Mouse (Mus musculus) erythroblast, adult 5-6 weeks (primary cell): Measurements from ENCODE around the gene Pate3. TPM values are rescaled to one million over a fixed set of nuclear protein-coding genes. Genes with fewer than 3 reads are reported as not detected.
"Not testable (repeated sequence)": the region's sequence is repeated elsewhere in the genome, so short reads cannot be mapped to it uniquely, and the experiment has no call there.

Source experiments
- ATAC-seq: replicated peaks from 2 replicates; pipeline ENCODE4 v1.8.0; 2016; ENCODE audit warnings: moderate number of reproducible peaks, mild to moderate bottlenecking, moderate TSS enrichment, inconsistent platforms; ENCODE audit not compliant: poor library complexity, low FRiP score, severe bottlenecking
- total RNA-seq, 2 experiments: library from RNA; stranded (forward) in 1 of 2; stranded (reverse) in 1 of 2; fragments of 150-400 nt in 1 of 2; fragments of 200-764, 138-1000 nt in 1 of 2; gene quantifications; 2 replicates each; pipeline versions ENCODE4 v1.2.3 to v1.2.4; 2015 to 2017; ENCODE audit warnings: low replicate concordance in 2 of 2

Gene Pate3
- total RNA-seq (2015; ENCODE audit: low replicate concordance) (not detected in 2 replicates), total RNA-seq (2017; ENCODE audit: low replicate concordance) (not detected in 2 replicates)

DNA sequence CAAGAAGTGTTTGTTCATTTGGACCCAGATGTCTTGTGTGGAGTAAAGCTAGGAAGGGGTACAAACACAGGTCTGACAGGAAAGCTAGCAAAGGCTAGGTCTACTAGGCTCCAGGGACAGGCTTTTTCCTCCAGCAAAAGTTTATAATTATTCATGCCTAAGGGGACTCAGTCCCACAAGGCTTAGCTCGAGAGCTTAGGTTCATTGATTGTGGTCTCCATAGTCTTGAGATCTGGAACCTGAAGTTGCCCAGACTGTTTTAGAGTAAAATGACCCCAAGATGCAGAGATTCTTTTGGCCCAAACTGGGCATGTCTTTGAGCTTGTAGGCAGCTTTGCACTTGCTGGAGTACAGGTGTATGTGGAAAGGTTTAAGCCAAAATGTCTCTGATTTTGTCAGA is at the start of gene Pate3:
Gene Pate3 (minus strand): TSS at position 101 of the 400 bp plus-strand sequence.
- no peak for ATAC-seq

- no peak for ATAC-seq
These were observed 43.9 kb upstream of the Pate3 start for GRCm38 (mm10) chr9:35691924-35692323.

- ATAC-seq, result no peak
These were observed 39.0 kb upstream of the Pate3 start, which contains the start of gene Pate1 for GRCm38 (mm10) chr9:35687013-35687412. Pate1 (minus strand) TSS chr9:35687390.

DNA sequence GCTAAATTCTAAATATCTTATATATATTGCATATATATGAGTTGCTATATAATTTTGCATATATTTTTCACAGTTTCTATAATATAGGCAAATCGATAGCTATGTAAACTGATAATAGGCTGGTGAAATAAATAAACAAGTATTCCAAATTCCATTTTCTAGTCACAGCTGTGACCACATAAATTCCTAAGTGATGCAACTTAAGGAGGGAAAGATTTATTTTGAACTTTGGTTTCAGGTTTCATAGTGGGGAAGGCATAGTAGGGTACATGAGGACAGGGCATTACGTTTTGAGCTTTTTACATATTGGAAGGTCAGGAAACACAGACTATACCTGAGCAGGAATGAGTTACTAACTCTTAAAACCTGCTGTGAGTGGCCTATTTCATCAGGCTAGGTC is 25.6 kb upstream of the Pate3 start:
- no peak for ATAC-seq

DNA sequence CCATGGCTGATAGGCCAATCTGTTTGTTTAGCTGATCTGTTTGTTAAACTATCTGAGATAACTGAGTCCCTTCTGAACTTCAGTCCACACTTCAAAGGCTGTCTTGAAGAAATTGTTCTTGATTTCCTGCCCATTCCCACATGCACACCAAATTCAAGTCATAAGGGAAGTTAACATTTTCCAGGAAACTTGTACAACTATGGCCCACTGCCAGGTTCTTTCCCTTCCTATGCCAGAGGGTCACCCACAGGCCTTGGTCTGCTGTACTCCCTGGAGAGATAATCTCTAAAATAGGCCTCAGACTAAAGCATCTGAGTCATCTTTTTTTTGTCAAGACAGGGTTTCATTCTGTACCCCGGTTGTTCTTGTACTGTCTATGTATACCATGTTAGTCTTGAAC is 15.0 kb downstream of the Pate3 start:
- ATAC-seq, result no peak

DNA sequence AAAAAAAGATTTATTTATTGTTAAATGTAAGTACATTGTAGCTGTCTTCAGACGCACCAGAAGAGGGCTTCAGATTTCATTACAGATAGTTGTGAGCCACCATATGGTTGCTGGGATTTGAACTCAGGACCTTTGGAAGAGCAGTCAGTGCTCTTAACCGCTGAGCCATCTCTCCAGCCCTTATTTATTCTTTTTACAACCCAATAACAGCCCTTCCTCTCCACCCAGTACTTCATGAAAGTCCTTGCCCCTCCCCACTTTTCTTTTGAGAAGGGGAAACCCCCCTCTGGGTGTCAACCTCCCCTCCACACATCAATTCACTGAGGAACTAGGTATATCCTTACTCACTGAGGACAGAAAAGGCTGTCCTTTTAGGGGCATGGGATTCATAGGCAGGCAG is 31.2 kb downstream of the Pate3 start:
- ATAC-seq, result not testable (repeated sequence)

DNA sequence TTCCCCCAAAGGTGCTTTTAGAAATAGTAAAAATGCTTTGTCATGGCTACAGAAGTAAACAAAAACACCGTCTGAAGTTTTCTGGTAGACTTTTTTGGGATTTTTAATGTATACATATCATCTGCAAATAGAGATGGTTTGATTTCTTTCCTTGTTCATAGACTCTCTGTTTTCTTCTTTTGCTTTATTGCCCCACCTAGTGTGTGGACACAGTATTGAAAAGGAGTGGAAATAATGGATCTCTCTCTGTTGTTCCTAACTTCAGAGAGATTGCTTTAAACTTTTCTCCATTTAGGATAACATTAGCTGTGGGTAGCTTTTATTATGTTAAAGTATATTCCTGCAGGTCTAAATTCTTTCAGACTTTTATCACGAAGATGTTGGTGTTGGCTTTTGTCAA is 34.0 kb downstream of the Pate3 start:
- ATAC-seq, result no peak

GRCm38 (mm10) chr9:35611841-35612240 is 36.2 kb downstream of the Pate3 start, which contains the start of gene Pate4:
Pate4 (minus strand) TSS chr9:35611941.
- no peak for ATAC-seq

- no peak for ATAC-seq
These were observed 40.2 kb downstream of the Pate3 start for GRCm38 (mm10) chr9:35607647-35608405.

Other genes with a start within 250 kb of the Pate3 start
- 0.58 TPM in 1 of 2 replicates, not detected in the other for gene Cdon, start 227.1 kb downstream of the Pate3 start, total RNA-seq (2015; ENCODE audit: low replicate concordance)
- 0.09 TPM in 1 of 2 replicates, not detected in the other for gene Cdon, start 227.1 kb downstream of the Pate3 start, total RNA-seq (2017; ENCODE audit: low replicate concordance)
- not detected in 2 replicates for gene Gm1113, start 129.9 kb downstream of the Pate3 start, total RNA-seq (2015; ENCODE audit: low replicate concordance)
- gene Gm1113, start 129.9 kb downstream of the Pate3 start, total RNA-seq (2017; ENCODE audit: low replicate concordance), result not detected in 2 replicates
- 0.21 TPM in 1 of 2 replicates, not detected in the other for gene Ddx25, start 89.7 kb downstream of the Pate3 start, total RNA-seq (2015; ENCODE audit: low replicate concordance)
- gene Ddx25, start 89.7 kb downstream of the Pate3 start, total RNA-seq (2017; ENCODE audit: low replicate concordance), result not detected in 2 replicates
- 1.5 and 9.4 TPM in 2 replicates for gene Pus3, start 89.6 kb downstream of the Pate3 start, total RNA-seq (2015; ENCODE audit: low replicate concordance)
- gene Pus3, start 89.6 kb downstream of the Pate3 start, total RNA-seq (2017; ENCODE audit: low replicate concordance), result 3.4 and 6.0 TPM in 2 replicates
- gene Pate2, start 77.9 kb downstream of the Pate3 start, total RNA-seq (2015; ENCODE audit: low replicate concordance), result not detected in 2 replicates
- not detected in 2 replicates for gene Pate2, start 77.9 kb downstream of the Pate3 start, total RNA-seq (2017; ENCODE audit: low replicate concordance)
- gene Hyls1, start 77.8 kb downstream of the Pate3 start, total RNA-seq (2015; ENCODE audit: low replicate concordance), result 4.8 and 15.4 TPM in 2 replicates
- 5.5 and 6.0 TPM in 2 replicates for gene Hyls1, start 77.8 kb downstream of the Pate3 start, total RNA-seq (2017; ENCODE audit: low replicate concordance)
- gene Pate4, start 36.3 kb downstream of the Pate3 start, total RNA-seq (2015; ENCODE audit: low replicate concordance), result not detected in 2 replicates
- gene Pate4, start 36.3 kb downstream of the Pate3 start, total RNA-seq (2017; ENCODE audit: low replicate concordance), result not detected in 2 replicates
- not detected in 2 replicates for gene Pate1, start 39.2 kb upstream of the Pate3 start, total RNA-seq (2015; ENCODE audit: low replicate concordance)
- gene Pate1, start 39.2 kb upstream of the Pate3 start, total RNA-seq (2017; ENCODE audit: low replicate concordance), result not detected in 2 replicates
- gene Gm17677, start 92.8 kb upstream of the Pate3 start, total RNA-seq (2015; ENCODE audit: low replicate concordance), result not detected in 2 replicates
- gene Gm17677, start 92.8 kb upstream of the Pate3 start, total RNA-seq (2017; ENCODE audit: low replicate concordance), result not detected in 2 replicates
- not detected in 2 replicates for gene Gm17727, start 129.9 kb upstream of the Pate3 start, total RNA-seq (2015; ENCODE audit: low replicate concordance)
- not detected in 2 replicates for gene Gm17727, start 129.9 kb upstream of the Pate3 start, total RNA-seq (2017; ENCODE audit: low replicate concordance)
- not detected in 2 replicates for gene Gm27235, start 141.9 kb upstream of the Pate3 start, total RNA-seq (2015; ENCODE audit: low replicate concordance)
- not detected in 2 replicates for gene Gm27235, start 141.9 kb upstream of the Pate3 start, total RNA-seq (2017; ENCODE audit: low replicate concordance)
- gene D730048I06Rik, start 141.9 kb upstream of the Pate3 start, total RNA-seq (2015; ENCODE audit: low replicate concordance), result not detected in 2 replicates
- not detected in 2 replicates for gene D730048I06Rik, start 141.9 kb upstream of the Pate3 start, total RNA-seq (2017; ENCODE audit: low replicate concordance)
- not detected in 2 replicates for gene 9230110F15Rik, start 195.9 kb upstream of the Pate3 start, total RNA-seq (2015; ENCODE audit: low replicate concordance)
- 0.17 TPM in 1 of 2 replicates, not detected in the other for gene 9230110F15Rik, start 195.9 kb upstream of the Pate3 start, total RNA-seq (2017; ENCODE audit: low replicate concordance)